Mouse (Mus musculus) embryonic stem cell, embryonic (primary cell): ENCODE data around the gene Plppr3.

Experiments
- CTCF ChIA-PET, 4 experiments: fragments of 300-600 bp in 2 of 4; fragments of 350-600 bp in 2 of 4; sonication (Branson Sonifier 250); formaldehyde crosslinking; loops; one replicate each; lab custom pipeline; 2022; ENCODE audit warnings: inconsistent platforms in 2 of 4; lab: Charles Lee
- POLR2A ChIA-PET, 4 experiments: fragments of 300-600 bp in 2 of 4; fragments of 350-600 bp in 2 of 4; sonication (Branson Sonifier 250); formaldehyde crosslinking; loops; one replicate each; lab custom pipeline; 2022; ENCODE audit warnings: antibody characterized with exemption in 4 of 4, inconsistent platforms in 1 of 4; lab: Charles Lee

Gene Plppr3

DNA sequence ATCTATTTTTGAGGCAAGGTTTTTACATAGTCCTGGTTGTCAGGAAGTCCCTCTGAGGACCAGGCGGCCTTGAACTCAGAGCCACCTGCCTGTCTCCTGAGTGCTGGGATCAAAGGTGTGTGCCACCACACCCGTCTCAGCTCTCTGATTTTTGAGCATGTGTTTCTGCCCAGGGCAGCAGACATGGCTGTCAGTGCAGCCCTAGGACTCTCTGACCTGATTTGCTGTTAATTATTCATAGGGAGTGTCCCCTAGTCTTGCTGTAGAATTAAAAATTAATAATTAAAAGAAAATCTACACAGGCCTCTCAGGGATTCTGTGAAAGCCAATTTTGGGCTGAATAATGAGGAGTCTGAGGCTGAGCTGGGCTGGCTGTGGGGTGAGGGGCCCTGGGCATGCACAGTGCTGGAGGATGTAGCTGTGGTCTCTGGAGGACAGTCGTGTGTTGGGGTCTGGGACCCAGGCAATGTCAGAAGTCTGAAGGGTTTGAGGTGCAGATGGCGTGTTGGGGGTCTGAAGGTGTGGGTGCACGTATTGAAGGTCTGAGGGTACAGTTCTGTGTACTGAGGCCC is 60.1 kb downstream of the Plppr3 start:
- ChIA-PET CTCF (no interaction called here), POLR2A (interaction anchor here in 2 of 4 experiments (0.7 to 1.1 kb wide), 2 partner anchors 9 to 95 kb away, joined by 3 read pairs; partner anchors contain the start of gene Med16 (in 1 of the 2))

GRCm38 (mm10) chr10:79811736-79812637 is 62.4 kb downstream of the Plppr3 start:
- CTCF ChIA-PET, result interaction anchor here (0.6 to 3.0 kb wide), 92 partner anchors 8 to 517 kb away, joined by 3 to 37 read pairs (median 4); partner anchors contain the start of genes Palm (in 4 of the 4), Misp (in 3 of the 4), Bsg (in 2 of the 4) and Polrmt (in 2 of the 4)
- POLR2A ChIA-PET, result interaction anchor here (0.6 to 2.3 kb wide), 31 partner anchors 8 to 356 kb away, joined by 3 to 10 read pairs (median 4); partner anchors contain the start of genes Misp (in 2 of the 4), Palm (in 2 of the 4), Ptbp1 (in 2 of the 4) and Med16 (in 1 of the 4)
